Mouse (Mus musculus): ENCODE measurements at regions not wholly inside any gene's neighbourhood (a gene's known extent, or its start where the extent isn't known, plus 50 kb on each side); places are given as distances from the start of the nearest gene placed in this dataset.

DNA sequence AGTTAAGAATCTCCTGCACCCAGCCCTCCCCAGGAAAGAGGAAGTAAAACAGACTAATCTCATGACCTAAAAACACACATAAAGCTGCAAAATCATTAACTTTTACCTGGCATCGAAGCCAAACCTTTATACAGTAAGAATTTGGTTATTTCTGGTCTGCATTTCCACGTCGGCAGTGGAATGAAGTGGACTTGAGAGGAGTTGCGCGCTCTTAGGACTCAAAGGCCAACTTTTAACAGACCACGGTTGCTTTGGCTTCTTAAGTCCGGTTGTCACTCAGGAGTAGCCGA is 159.2 kb upstream of the Nrip1 start:
- Histone ChIP-seq H3K9me3 (replicated peaks; ENCODE audit: control insufficient read depth, low read length) (no peaks in the 10 kb centered on the region), H3K27me3 (ENCODE audit: control insufficient read depth, insufficient read depth, low read length) (no peaks in the 10 kb centered on the region), H3K4me3 (ENCODE audit: low read depth, low read length) (no peak overlapping the region), H3K9ac (replicated peaks; ENCODE audit: low read depth, low read length) (no peak overlapping the region), H3K36me3 (replicated peaks; ENCODE audit: control insufficient read depth, insufficient read depth, low read length) (no peaks in the 10 kb centered on the region), H3K4me1 (ENCODE audit: control insufficient read depth, insufficient read depth) (no peaks in the 10 kb centered on the region), H3K27ac (ENCODE audit: low read depth) (no peak overlapping the region; the same call in 1 of the 2 replicates), H3K4me2 (ENCODE audit: low read depth, low read length) (no peak overlapping the region)
- TF ChIP-seq EP300 (IDR thresholded peaks at IDR 0.05; ENCODE audit: low read depth) (no peak), CTCF (IDR thresholded peaks at IDR 0.05; ENCODE audit: low read depth) (no peak)
- no peak for DNase-seq (ENCODE audit: low spot score)
- no peak for ATAC-seq (ENCODE audit: insufficient read depth, low read depth)
- WGBS, result 81% methylated on average over 8 of the region's 8 CpGs

DNA sequence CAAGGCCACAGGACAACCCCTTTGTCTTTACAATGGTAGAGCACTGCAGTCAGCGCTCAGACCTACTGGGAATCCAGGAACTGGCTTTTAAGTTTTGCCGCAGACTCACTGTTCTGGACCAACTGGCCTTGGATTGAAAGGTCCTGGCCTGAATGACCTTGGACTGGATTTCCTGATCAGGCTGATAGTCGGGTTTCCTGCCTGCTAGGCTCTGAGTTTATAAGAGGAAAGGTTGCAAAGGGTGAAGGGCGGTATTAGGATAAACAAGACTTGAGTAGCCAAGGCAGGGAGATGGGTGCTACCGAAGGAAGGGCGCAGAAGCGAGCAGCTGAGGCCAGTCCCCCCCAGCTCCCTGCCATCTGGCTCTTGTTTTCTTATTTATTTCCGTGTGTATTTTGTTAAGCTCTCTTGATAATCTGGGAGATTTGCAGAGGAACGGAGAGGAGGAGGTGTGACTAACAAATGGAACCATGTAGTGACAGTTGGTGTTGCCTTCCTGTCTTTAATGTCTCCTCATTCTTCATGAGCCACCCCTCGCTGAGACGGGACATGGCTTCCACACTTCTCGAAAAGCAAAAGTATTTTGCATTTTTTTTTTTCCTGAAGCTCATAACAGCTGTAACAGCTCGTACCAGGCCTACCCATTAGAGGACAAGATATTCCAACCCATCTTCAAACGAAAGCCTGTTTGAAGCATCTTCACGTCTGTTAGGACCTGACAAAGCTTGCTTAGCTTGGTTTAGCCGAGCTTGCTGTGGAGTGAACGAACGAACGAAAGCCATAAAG is 158.7 kb upstream of the Nrip1 start:
- Histone ChIP-seq H3K27me3 (ENCODE audit: control insufficient read depth, insufficient read depth, low read length) (no peaks in the 10 kb centered on the region), H3K36me3 (replicated peaks; ENCODE audit: control insufficient read depth, insufficient read depth, low read length) (no peaks in the 10 kb centered on the region), H3K9me3 (replicated peaks; ENCODE audit: control insufficient read depth, low read length) (no peaks in the 10 kb centered on the region), H3K4me1 (ENCODE audit: control insufficient read depth, insufficient read depth) (no peaks in the 10 kb centered on the region), H3K9ac (replicated peaks; ENCODE audit: low read depth, low read length) (no peak overlapping the region), H3K27ac (ENCODE audit: low read depth) (no peak overlapping the region; the same call in 1 of the 2 replicates), H3K4me3 (ENCODE audit: low read depth, low read length) (no peak overlapping the region), H3K4me2 (ENCODE audit: low read depth, low read length) (no peak overlapping the region)
- 61% methylated on average over 19 of the region's 19 CpGs for WGBS
- TF ChIP-seq CTCF (IDR thresholded peaks at IDR 0.05; ENCODE audit: low read depth), result no peak
- no peak for TF ChIP-seq EP300 (IDR thresholded peaks at IDR 0.05; ENCODE audit: low read depth)
- ATAC-seq (ENCODE audit: insufficient read depth, low read depth) (no peak), DNase-seq (ENCODE audit: low spot score) (no peak)

DNA sequence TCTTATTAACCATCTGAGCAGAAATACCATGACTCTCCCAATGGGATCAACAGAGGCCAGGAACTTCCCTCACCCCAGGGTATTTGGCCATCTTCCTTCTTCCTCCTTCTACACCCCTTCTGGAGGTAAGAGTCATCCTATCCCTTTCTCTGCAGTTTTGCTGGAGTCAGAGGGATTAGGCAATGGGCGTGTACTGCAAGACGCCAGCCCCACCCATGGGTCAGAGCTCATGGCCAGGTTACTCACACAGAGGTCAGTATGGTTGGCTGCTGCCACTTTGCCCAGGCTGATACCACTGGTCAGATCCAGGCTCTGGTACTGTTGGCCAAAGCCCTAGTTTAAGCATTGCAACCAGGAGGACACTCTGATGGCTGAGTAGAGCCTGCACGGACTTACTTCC is 157.3 kb upstream of the Nrip1 start:
- WGBS, result 98% methylated on average over 3 of the region's 3 CpGs
- Histone ChIP-seq H3K27me3 (ENCODE audit: control insufficient read depth, insufficient read depth, low read length) (no peaks in the 10 kb centered on the region), H3K4me2 (ENCODE audit: low read depth, low read length) (no peak overlapping the region), H3K4me3 (ENCODE audit: low read depth, low read length) (no peak overlapping the region), H3K27ac (ENCODE audit: low read depth) (no peak overlapping the region), H3K9ac (replicated peaks; ENCODE audit: low read depth, low read length) (no peak overlapping the region), H3K4me1 (ENCODE audit: control insufficient read depth, insufficient read depth) (no peaks in the 10 kb centered on the region), H3K9me3 (replicated peaks; ENCODE audit: control insufficient read depth, low read length) (no peaks in the 10 kb centered on the region), H3K36me3 (replicated peaks; ENCODE audit: control insufficient read depth, insufficient read depth, low read length) (no peaks in the 10 kb centered on the region)
- TF ChIP-seq EP300 (IDR thresholded peaks at IDR 0.05; ENCODE audit: low read depth) (no peak), CTCF (IDR thresholded peaks at IDR 0.05; ENCODE audit: low read depth) (no peak)
- ATAC-seq (ENCODE audit: insufficient read depth, low read depth) (no peak), DNase-seq (ENCODE audit: low spot score) (no peak)

DNA sequence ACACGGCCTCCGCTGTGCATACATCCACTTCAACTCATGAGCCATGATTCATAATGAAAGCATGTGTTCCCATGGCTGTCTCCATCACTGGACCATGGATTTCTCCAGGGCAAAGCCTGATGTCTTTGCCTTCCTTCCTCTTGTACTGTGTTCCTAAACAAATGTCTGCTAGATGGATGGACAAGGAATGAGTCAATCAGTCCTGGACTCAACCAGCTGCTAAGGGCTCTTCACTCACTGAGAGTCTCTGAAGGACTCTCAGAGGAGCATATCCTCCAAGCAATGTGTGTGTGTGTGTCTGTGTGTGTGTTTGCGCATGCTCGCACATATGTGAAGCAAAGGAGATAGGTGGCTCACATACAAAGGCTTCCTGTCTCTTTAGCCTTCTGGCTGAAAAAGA is 156.0 kb upstream of the Nrip1 start:
- TF ChIP-seq EP300 (IDR thresholded peaks at IDR 0.05; ENCODE audit: low read depth) (no peak), CTCF (IDR thresholded peaks at IDR 0.05; ENCODE audit: low read depth) (no peak)
- H3K9ac ChIP-seq (replicated peaks; ENCODE audit: low read depth, low read length), result no peak overlapping the region
- H3K9me3 ChIP-seq (replicated peaks; ENCODE audit: control insufficient read depth, low read length), result no peaks in the 10 kb centered on the region
- no peaks in the 10 kb centered on the region for H3K27me3 ChIP-seq (ENCODE audit: control insufficient read depth, insufficient read depth, low read length)
- no peak overlapping the region for H3K4me3 ChIP-seq (ENCODE audit: low read depth, low read length)
- H3K36me3 ChIP-seq (replicated peaks; ENCODE audit: control insufficient read depth, insufficient read depth, low read length), result no peaks in the 10 kb centered on the region
- DNase-seq (ENCODE audit: low spot score) (no peak), ATAC-seq (ENCODE audit: insufficient read depth, low read depth) (no peak)
- no peak overlapping the region for H3K27ac ChIP-seq (ENCODE audit: low read depth)
- H3K4me2 ChIP-seq (ENCODE audit: low read depth, low read length), result no peak overlapping the region
- peaks cover 8% of the 10 kb centered on the region for H3K4me1 ChIP-seq (ENCODE audit: control insufficient read depth, insufficient read depth)
- WGBS, result 90% methylated on average over 4 of the region's 4 CpGs

DNA sequence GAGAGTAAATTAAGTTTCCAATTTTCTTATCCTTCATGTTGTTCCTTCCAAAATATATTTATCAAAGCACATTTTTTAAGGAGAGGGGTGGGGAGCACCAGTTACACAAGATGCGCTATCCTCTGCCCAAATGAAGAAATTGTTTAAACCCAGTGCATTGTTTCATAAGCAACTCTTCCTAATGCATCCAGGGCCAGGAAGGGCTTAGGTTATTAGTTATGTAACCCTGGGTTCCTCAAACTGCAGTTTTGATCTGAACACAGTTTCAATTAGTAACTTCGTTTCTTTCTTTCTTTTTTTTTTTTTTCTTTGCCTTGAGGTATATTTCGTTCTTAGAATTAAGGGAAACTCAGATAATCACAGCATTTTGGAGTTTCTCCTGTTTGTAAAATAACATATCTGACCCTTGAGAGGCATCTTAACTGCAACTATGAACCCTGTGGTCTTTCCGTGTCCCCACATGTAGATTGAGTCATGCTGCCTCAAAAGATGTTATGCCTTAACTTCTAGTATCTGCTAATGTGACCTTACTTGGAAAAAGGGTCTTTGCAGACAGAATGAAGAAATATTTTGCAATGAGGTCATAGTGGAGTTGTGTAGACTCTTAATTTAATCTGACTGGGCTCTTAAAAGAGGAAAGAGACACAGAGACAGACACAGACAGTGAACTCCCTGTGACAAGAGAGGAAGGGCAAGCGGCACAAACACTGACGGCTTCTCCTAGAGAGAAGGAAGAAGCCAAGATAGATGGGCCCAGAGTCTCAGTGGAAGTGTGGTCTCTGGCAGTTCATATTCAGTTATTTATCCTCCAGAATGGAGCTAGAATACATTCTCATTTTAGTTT is 153.7 kb upstream of the Nrip1 start:
- peaks cover 12% of the 10 kb centered on the region for H3K4me1 ChIP-seq (ENCODE audit: control insufficient read depth, insufficient read depth)
- H3K4me2 ChIP-seq (ENCODE audit: low read depth, low read length), result no peak overlapping the region
- no peaks in the 10 kb centered on the region for H3K9me3 ChIP-seq (replicated peaks; ENCODE audit: control insufficient read depth, low read length)
- no peak for TF ChIP-seq EP300 (IDR thresholded peaks at IDR 0.05; ENCODE audit: low read depth)
- no peak for TF ChIP-seq CTCF (IDR thresholded peaks at IDR 0.05; ENCODE audit: low read depth)
- H3K27me3 ChIP-seq (ENCODE audit: control insufficient read depth, insufficient read depth, low read length), result no peaks in the 10 kb centered on the region
- H3K27ac ChIP-seq (ENCODE audit: low read depth), result no peak overlapping the region
- peak; percentile 0 for DNase-seq (ENCODE audit: low spot score)
- no peak overlapping the region for H3K9ac ChIP-seq (replicated peaks; ENCODE audit: low read depth, low read length)
- ATAC-seq (ENCODE audit: insufficient read depth, low read depth), result no peak
- no peak overlapping the region for H3K4me3 ChIP-seq (ENCODE audit: low read depth, low read length)
- 77% methylated on average over 6 of the region's 6 CpGs for WGBS
- no peaks in the 10 kb centered on the region for H3K36me3 ChIP-seq (replicated peaks; ENCODE audit: control insufficient read depth, insufficient read depth, low read length)

All from heart, postnatal 0 days (tissue).